Mouse (Mus musculus): ENCODE measurements at regions not wholly inside any gene's neighbourhood (a gene's known extent, or its start where the extent isn't known, plus 50 kb on each side); places are given as distances from the start of the nearest gene placed in this dataset.

- in situ Hi-C loops (cut with MboI; ENCODE audit: low pct_ligation_motif_present, low pct_unique_long_range_greater_than_20kb, low sequenced_read_pairs) = loop anchor here (25.0 kb wide), 1 partner anchor 305 kb away; no protein-coding TSS in a partner anchor
- DNase-seq (ENCODE audit: extremely low read depth) = no peak
- no peak for TF ChIP-seq ETS1 (conservative IDR thresholded peaks at IDR 0.05; ENCODE audit: low read depth, low read length)
- no peak for TF ChIP-seq POLR2A (IDR thresholded peaks at IDR 0.05; ENCODE audit: low read depth, low read length)
- TF ChIP-seq POLR2AphosphoS2 (IDR thresholded peaks at IDR 0.05; ENCODE audit: low read depth, low read length) = no peak
- no peak for TF ChIP-seq E2F4 (IDR thresholded peaks at IDR 0.05; ENCODE audit: insufficient replicate concordance, low read depth, low read length)
Measured at GRCm38 (mm10) chr2:101156755-101157271, 467.7 kb upstream of the Rag2 start.

GRCm38 (mm10) chr2:101159276-101159675 lies 465.2 kb upstream of the Rag2 start:
- peak; percentile 48 for DNase-seq (ENCODE audit: extremely low read depth)
- Histone ChIP-seq H3K36me3 (replicated peaks in 1 of 2; ENCODE audit: control insufficient read depth in 1 of 2, insufficient read depth in 1 of 2, low read length in 1 of 2) (no peaks in the 10 kb centered on the region), H3K27me3 (replicated peaks) (no peaks in the 10 kb centered on the region), H3K4me1 (ENCODE audit: control insufficient read depth in 1 of 2, insufficient read depth in 2 of 2) (no peaks in the 10 kb centered on the region), H3K4me3 (replicated peaks in 1 of 3; ENCODE audit: low read depth in 2 of 3, low read length in 2 of 3, poor library complexity in 1 of 3) (no peak overlapping the region), H3K9me3 (replicated peaks; ENCODE audit: low read length) (no peaks in the 10 kb centered on the region), H3K79me2 (replicated peaks; ENCODE audit: control insufficient read depth, extremely low read depth, insufficient read depth, poor library complexity, severe bottlenecking) (no peaks in the 10 kb centered on the region), H3K9ac (ENCODE audit: insufficient read depth, low read depth) (no peak overlapping the region), H3K4me2 (ENCODE audit: insufficient read depth, low read depth, poor library complexity, severe bottlenecking) (no peak overlapping the region), H3K27ac (ENCODE audit: insufficient read depth, low read depth) (no peak overlapping the region)
- no peak for TF ChIP-seq USF2 (conservative IDR thresholded peaks at IDR 0.05; ENCODE audit: low read depth, low read length)
- TF ChIP-seq CTCF (conservative IDR thresholded peaks at IDR 0.05 in 1 of 2, IDR thresholded peaks at IDR 0.05 in 1 of 2; ENCODE audit: low read depth in 2 of 2, low read length in 2 of 2) = peak; percentile 46 to 71
- TF ChIP-seq ZMIZ1 (IDR thresholded peaks at IDR 0.05; ENCODE audit: low read depth, low read length) = no peak
- no peak for TF ChIP-seq NRF1 (IDR thresholded peaks at IDR 0.05; ENCODE audit: low read depth, low read length)
- TF ChIP-seq RAD21 (IDR thresholded peaks at IDR 0.05; ENCODE audit: low read depth, low read length) = peak; percentile 77
- TF ChIP-seq MYC (IDR thresholded peaks at IDR 0.05; ENCODE audit: low read depth, low read length) = no peak
- TF ChIP-seq UBTF (IDR thresholded peaks at IDR 0.05; ENCODE audit: low read depth, low read length) = no peak
- TF ChIP-seq HCFC1 (IDR thresholded peaks at IDR 0.05; ENCODE audit: low read depth, low read length) = no peak
- peak; percentile 60 for TF ChIP-seq SMC3 (IDR thresholded peaks at IDR 0.05; ENCODE audit: low read depth, low read length)
- dilution Hi-C loops (cut with MboI; ENCODE audit: extremely low pct_ligation_motif_present, extremely low pct_unique_long_range_greater_than_20kb, low sequenced_read_pairs) (no loop called here), in situ Hi-C loops (cut with MboI; ENCODE audit: low pct_ligation_motif_present, low pct_unique_long_range_greater_than_20kb, low sequenced_read_pairs) (loop anchor here (25.0 kb wide), 1 partner anchor 303 kb away; no protein-coding TSS in a partner anchor)

More at GRCm38 (mm10) chr2:101156755-101157271, 467.7 kb upstream of the Rag2 start:
- H3K9me3 ChIP-seq (replicated peaks; ENCODE audit: low read length) = no peaks in the 10 kb centered on the region
- no peak overlapping the region for H3K4me3 ChIP-seq (replicated peaks in 1 of 3; ENCODE audit: low read depth in 2 of 3, low read length in 2 of 3, poor library complexity in 1 of 3)
- no peaks in the 10 kb centered on the region for H3K27me3 ChIP-seq (replicated peaks)
- H3K79me2 ChIP-seq (replicated peaks; ENCODE audit: control insufficient read depth, extremely low read depth, insufficient read depth, poor library complexity, severe bottlenecking) = no peaks in the 10 kb centered on the region
- H3K36me3 ChIP-seq (replicated peaks in 1 of 2; ENCODE audit: control insufficient read depth in 1 of 2, insufficient read depth in 1 of 2, low read length in 1 of 2) = no peaks in the 10 kb centered on the region
- dilution Hi-C loops (cut with MboI; ENCODE audit: extremely low pct_ligation_motif_present, extremely low pct_unique_long_range_greater_than_20kb, low sequenced_read_pairs) = no loop called here
- no peak overlapping the region for H3K9ac ChIP-seq (ENCODE audit: insufficient read depth, low read depth)
- no peaks in the 10 kb centered on the region for H3K4me1 ChIP-seq (ENCODE audit: control insufficient read depth in 1 of 2, insufficient read depth in 2 of 2)
- H3K4me2 ChIP-seq (ENCODE audit: insufficient read depth, low read depth, poor library complexity, severe bottlenecking) = no peak overlapping the region
- no peak overlapping the region for H3K27ac ChIP-seq (ENCODE audit: insufficient read depth, low read depth)

- no peak for TF ChIP-seq KAT2A (IDR thresholded peaks at IDR 0.05; ENCODE audit: insufficient replicate concordance, low read length)
- no peak for TF ChIP-seq ZNF384 (IDR thresholded peaks at IDR 0.05; ENCODE audit: low read depth, low read length)
- TF ChIP-seq BHLHE40 (IDR thresholded peaks at IDR 0.05; ENCODE audit: low read depth, low read length) = no peak
- TF ChIP-seq NELFE (IDR thresholded peaks at IDR 0.05; ENCODE audit: low read depth, low read length) = no peak
- TF ChIP-seq MAX (IDR thresholded peaks at IDR 0.05; ENCODE audit: low read length) = no peak
- TF ChIP-seq MEF2A (IDR thresholded peaks at IDR 0.05; ENCODE audit: borderline replicate concordance, low read depth, low read length) = no peak
- TF ChIP-seq CHD1 (IDR thresholded peaks at IDR 0.05; ENCODE audit: low read depth, low read length) = no peak
- TF ChIP-seq RCOR1 (conservative IDR thresholded peaks at IDR 0.05; ENCODE audit: low read depth, low read length) = no peak
- no peak for TF ChIP-seq MXI1 (IDR thresholded peaks at IDR 0.05; ENCODE audit: low read depth, low read length)
- no peak for TF ChIP-seq UBTF (IDR thresholded peaks at IDR 0.05; ENCODE audit: low read depth, low read length)
- TF ChIP-seq EP300 (IDR thresholded peaks at IDR 0.05; ENCODE audit: low read length) = no peak
- no peak for TF ChIP-seq USF2 (conservative IDR thresholded peaks at IDR 0.05; ENCODE audit: low read depth, low read length)
- no peak for TF ChIP-seq SMC3 (IDR thresholded peaks at IDR 0.05; ENCODE audit: low read depth, low read length)
- no peak for TF ChIP-seq IRF4 (IDR thresholded peaks at IDR 0.05; ENCODE audit: low read depth, low read length)
- TF ChIP-seq CHD2 (IDR thresholded peaks at IDR 0.05; ENCODE audit: low read length) = no peak
- TF ChIP-seq GABPA (IDR thresholded peaks at IDR 0.05; ENCODE audit: insufficient replicate concordance, low read depth, low read length) = no peak
- no peak for TF ChIP-seq JUND (conservative IDR thresholded peaks at IDR 0.05; ENCODE audit: low read depth, low read length)
- no peak overlapping the region for H3K4me2 ChIP-seq (ENCODE audit: insufficient read depth, low read depth, poor library complexity, severe bottlenecking)
- H3K79me2 ChIP-seq (replicated peaks; ENCODE audit: control insufficient read depth, extremely low read depth, insufficient read depth, poor library complexity, severe bottlenecking) = no peaks in the 10 kb centered on the region
- H3K9me3 ChIP-seq (replicated peaks; ENCODE audit: low read length) = no peaks in the 10 kb centered on the region
- in situ Hi-C loops (cut with MboI; ENCODE audit: low pct_ligation_motif_present, low pct_unique_long_range_greater_than_20kb, low sequenced_read_pairs) (loop anchor here (25.0 kb wide), 1 partner anchor 296 kb away; no protein-coding TSS in a partner anchor), dilution Hi-C loops (cut with MboI; ENCODE audit: extremely low pct_ligation_motif_present, extremely low pct_unique_long_range_greater_than_20kb, low sequenced_read_pairs) (no loop called here)
- H3K36me3 ChIP-seq (replicated peaks in 1 of 2; ENCODE audit: control insufficient read depth in 1 of 2, insufficient read depth in 1 of 2, low read length in 1 of 2) = no peaks in the 10 kb centered on the region
- no peak for DNase-seq (ENCODE audit: extremely low read depth)
- H3K4me3 ChIP-seq (replicated peaks in 1 of 3; ENCODE audit: low read depth in 2 of 3, low read length in 2 of 3, poor library complexity in 1 of 3) = no peak overlapping the region
- no peaks in the 10 kb centered on the region for H3K27me3 ChIP-seq (replicated peaks)
- no peak overlapping the region for H3K9ac ChIP-seq (ENCODE audit: insufficient read depth, low read depth)
- no peaks in the 10 kb centered on the region for H3K4me1 ChIP-seq (ENCODE audit: control insufficient read depth in 1 of 2, insufficient read depth in 2 of 2)
- no peak overlapping the region for H3K27ac ChIP-seq (ENCODE audit: insufficient read depth, low read depth)
Measured at GRCm38 (mm10) chr2:101165942-101166341, 458.6 kb upstream of the Rag2 start.

Measured in CH12.LX (cell line).